Mouse (Mus musculus) heart, postnatal 25 days (tissue): ENCODE results near the gene Msl2. TPM values are rescaled to one million over a fixed set of nuclear protein-coding genes. Genes with fewer than 3 reads are reported as not detected.
A peak's percentile ranks its signal among the peaks of the same experiment; 100 is the strongest.

ENCODE experiments used
- DNase-seq: peaks from one replicate; pipeline ENCODE4 v3.0.0; 2022; ENCODE audit warnings: low spot score
- intact Hi-C: fragments of 180-260 bp; cut with DNase I; formaldehyde crosslinking; loops from one replicate; pipeline ENCODE4 v1.15.1; 2025
- total RNA-seq, 2 experiments: library from RNA; stranded (reverse); gene quantifications; 2 replicates each; pipeline ENCODE4 v1.2.3; 2021

The Msl2 gene
- total RNA-seq, 2 experiments from 2014 or later = 29.2 to 35.0 TPM

GRCm38 (mm10) chr9:101073041-101073986, 587 bp upstream of the Msl2 start:
- peak; percentile 98 for DNase-seq
- intact Hi-C loops = loop anchor here (10.0 kb wide), 1 partner anchor 529 kb away; the partner anchor contains the start of gene Nck1

GRCm38 (mm10) chr9:101074332-101075021, 576 bp downstream of the Msl2 start:
- intact Hi-C loops = loop anchor here (5.0 to 10.0 kb wide), 5 partner anchors 38 to 530 kb away; partner anchors contain the start of gene Nck1
- peak; percentile 81 for DNase-seq

GRCm38 (mm10) chr9:101075091-101075581, 1.2 kb downstream of the Msl2 start:
- intact Hi-C loops = loop anchor here (5.0 to 10.0 kb wide), 5 partner anchors 37 to 530 kb away; partner anchors contain the start of gene Nck1
- DNase-seq = no peak

- intact Hi-C loops = loop anchor here (5.0 to 10.0 kb wide), 5 partner anchors 37 to 531 kb away; partner anchors contain the start of gene Nck1
- no peak for DNase-seq
Observed at GRCm38 (mm10) chr9:101075694-101076093, 1.8 kb downstream of the Msl2 start.

GRCm38 (mm10) chr9:101076095-101076875, 2.4 kb downstream of the Msl2 start:
- no peak for DNase-seq
- intact Hi-C loops = loop anchor here (5.0 to 10.0 kb wide), 5 partner anchors 36 to 531 kb away; partner anchors contain the start of gene Nck1

- intact Hi-C loops = loop anchor here (5.0 to 10.0 kb wide), 5 partner anchors 35 to 533 kb away; partner anchors contain the start of gene Nck1
- no peak for DNase-seq
Observed at GRCm38 (mm10) chr9:101077486-101077885, 3.6 kb downstream of the Msl2 start.

GRCm38 (mm10) chr9:101078579-101078978, 4.7 kb downstream of the Msl2 start:
- intact Hi-C loops = loop anchor here (5.0 to 10.0 kb wide), 5 partner anchors 34 to 534 kb away; partner anchors contain the start of gene Nck1
- no peak for DNase-seq

GRCm38 (mm10) chr9:101080046-101080685, 6.3 kb downstream of the Msl2 start:
- DNase-seq = no peak
- intact Hi-C loops = no loop called here

- intact Hi-C loops = no loop called here
- no peak for DNase-seq
Observed at GRCm38 (mm10) chr9:101083728-101084127, 9.8 kb downstream of the Msl2 start.

GRCm38 (mm10) chr9:101095425-101095824, 21.5 kb downstream of the Msl2 start:
- intact Hi-C loops = no loop called here
- DNase-seq = no peak

- DNase-seq = no peak
Observed at GRCm38 (mm10) chr9:101096461-101096860, 22.6 kb downstream of the Msl2 start.

GRCm38 (mm10) chr9:101097542-101097941, 23.6 kb downstream of the Msl2 start:
- DNase-seq = no peak
- intact Hi-C loops = no loop called here

More at GRCm38 (mm10) chr9:101096461-101096860, 22.6 kb downstream of the Msl2 start:
- intact Hi-C loops = no loop called here

GRCm38 (mm10) chr9:101099445-101099844, 25.5 kb downstream of the Msl2 start:
- DNase-seq = no peak
- intact Hi-C loops = no loop called here

GRCm38 (mm10) chr9:101100163-101100562, 26.3 kb downstream of the Msl2 start:
- intact Hi-C loops = no loop called here
- DNase-seq = no peak

- DNase-seq = no peak
- intact Hi-C loops = no loop called here
Observed at GRCm38 (mm10) chr9:101101547-101101946, 27.6 kb downstream of the Msl2 start.

- intact Hi-C loops = no loop called here
- DNase-seq = no peak
Observed at GRCm38 (mm10) chr9:101102288-101102687, 28.4 kb downstream of the Msl2 start.

- intact Hi-C loops = no loop called here
- DNase-seq = no peak
Observed at GRCm38 (mm10) chr9:101104931-101105330, 31.0 kb downstream of the Msl2 start.

- DNase-seq = no peak
- intact Hi-C loops = no loop called here
Observed at GRCm38 (mm10) chr9:101105735-101106134, 31.8 kb downstream of the Msl2 start.

- no peak for DNase-seq
- intact Hi-C loops = no loop called here
Observed at GRCm38 (mm10) chr9:101107386-101107785, 33.5 kb downstream of the Msl2 start.
